Mouse (Mus musculus) heart, embryonic 10.5 days (tissue): Measurements from ENCODE around the gene Cog1. TPM values are rescaled to one million over a fixed set of nuclear protein-coding genes. Genes with fewer than 3 reads are reported as not detected.

Experiments used
- DNase-seq: peaks from one replicate; pipeline ENCODE4 v3.0.0-alpha.2; 2017; ENCODE audit warnings: low spot score
- H3K27ac ChIP-seq: fragments of 300-500 bp; sonication (generic); 2 replicates; pipeline ENCODE4 v1.5.1; 2016; ENCODE audit warnings: mild to moderate bottlenecking
- H3K27me3 ChIP-seq: fragments of 300-500 bp; sonication (generic); 2 replicates; pipeline ENCODE4 v1.6.1; 2016; ENCODE audit warnings: mild to moderate bottlenecking; ENCODE audit not compliant: poor library complexity, insufficient read depth, severe bottlenecking
- H3K36me3 ChIP-seq: fragments of 300-500 bp; sonication (generic); 2 replicates; pipeline ENCODE4 v1.6.1; 2016; ENCODE audit warnings: mild to moderate bottlenecking, moderate library complexity
- H3K4me1 ChIP-seq: fragments of 300-500 bp; sonication (generic); 2 replicates; pipeline ENCODE4 v1.6.1; 2016; ENCODE audit warnings: mild to moderate bottlenecking
- H3K4me3 ChIP-seq: fragments of 300-500 bp; sonication (generic); 2 replicates; pipeline ENCODE4 v1.5.1; 2016; ENCODE audit warnings: mild to moderate bottlenecking, moderate library complexity
- H3K9me3 ChIP-seq: fragments of 300-500 bp; sonication (generic); 2 replicates; pipeline ENCODE4 v1.6.1; 2016; ENCODE audit warnings: mild to moderate bottlenecking, moderate library complexity
- WGBS: fragments of 180-500 bp; shearing (Covaris S2); methylation state at CpG from one replicate; pipeline ENCODE4 v1.1.7; 2016; 5-methylcytosine and 5-hydroxymethylcytosine counted together
- polyA plus RNA-seq: library from polyadenylated mRNA; unstranded; fragments of >200 nt; fragmentation: Nextera tagmentation; extraction: Ambion mirVana; gene quantifications from 2 replicates; pipeline ENCODE4 v1.2.1, GENCODE M21; 2016

Cog1 gene
- polyA plus RNA-seq, 1 experiment from 2014 or later, result 23.2 TPM

- no peak for DNase-seq
- H3K4me1 ChIP-seq, result peaks cover 16% of the 10 kb centered on the region
- WGBS, result 85% methylated on average over 3 of the region's 3 CpGs
- no peaks in the 10 kb centered on the region for H3K9me3 ChIP-seq
- no peaks in the 10 kb centered on the region; the same call in 1 of the 2 replicates for H3K27me3 ChIP-seq
- 0 out of 2 replicates have a peak, but pooled peaks cover 3% of the 10 kb centered on the region for H3K36me3 ChIP-seq
- H3K27ac ChIP-seq, result no peak overlapping the region
- H3K4me3 ChIP-seq, result no peak overlapping the region
Measured at GRCm38 (mm10) chr11:113645181-113645580, 3.8 kb upstream of the Cog1 start.

GRCm38 (mm10) chr11:113648152-113648551, 817 bp upstream of the Cog1 start:
- Histone ChIP-seq H3K27ac (peak overlapping the region; percentile 37), H3K9me3 (no peaks in the 10 kb centered on the region), H3K27me3 (no peaks in the 10 kb centered on the region; the same call in 1 of the 2 replicates), H3K4me3 (no peak overlapping the region; the same call in 1 of the 2 replicates), H3K4me1 (peaks cover 27% of the 10 kb centered on the region), H3K36me3 (peaks cover 20% of the 10 kb centered on the region)
- DNase-seq, result peak; percentile 89
- WGBS, result 4% methylated on average over 15 of the region's 15 CpGs

- Histone ChIP-seq H3K9me3 (no peaks in the 10 kb centered on the region), H3K4me3 (peak within 1 kb of the TSS; percentile 93), H3K4me1 (peaks cover 27% of the 10 kb centered on the region), H3K27ac (peak within 1 kb of the TSS; percentile 99), H3K36me3 (peaks cover 34% of the 10 kb centered on the region), H3K27me3 (no peaks in the 10 kb centered on the region; the same call in 1 of the 2 replicates)
- 0% methylated on average over 85 of the region's 91 CpGs for WGBS
- peak; percentile 88 for DNase-seq
Measured at GRCm38 (mm10) chr11:113649353-113650210, 613 bp downstream of the Cog1 start, which contains the start of gene Slc39a11. Gene Slc39a11, minus strand, starts transcription at chr11:113650079.

- Histone ChIP-seq H3K36me3 (peaks cover 50% of the 10 kb centered on the region), H3K27ac (no peak overlapping the region), H3K27me3 (no peaks in the 10 kb centered on the region; the same call in 1 of the 2 replicates), H3K4me3 (no peak overlapping the region), H3K4me1 (peaks cover 29% of the 10 kb centered on the region), H3K9me3 (no peaks in the 10 kb centered on the region)
- WGBS, result 66% methylated on average over 22 of the region's 22 CpGs
- DNase-seq, result no peak
Measured at GRCm38 (mm10) chr11:113651206-113651906, 2.4 kb downstream of the Cog1 start.

GRCm38 (mm10) chr11:113651907-113652273, 2.9 kb downstream of the Cog1 start:
- Histone ChIP-seq H3K9me3 (no peaks in the 10 kb centered on the region), H3K27me3 (no peaks in the 10 kb centered on the region; the same call in 1 of the 2 replicates), H3K36me3 (peaks cover 55% of the 10 kb centered on the region), H3K4me1 (peaks cover 31% of the 10 kb centered on the region), H3K4me3 (no peak overlapping the region), H3K27ac (no peak overlapping the region)
- 49% methylated on average over 8 of the region's 8 CpGs for WGBS
- DNase-seq, result no peak

GRCm38 (mm10) chr11:113652516-113652915, 3.5 kb downstream of the Cog1 start:
- no peak overlapping the region for H3K4me3 ChIP-seq
- no peak for DNase-seq
- no peaks in the 10 kb centered on the region for H3K9me3 ChIP-seq
- H3K4me1 ChIP-seq, result peaks cover 31% of the 10 kb centered on the region
- peaks cover 61% of the 10 kb centered on the region for H3K36me3 ChIP-seq
- WGBS, result 90% methylated on average over 6 of the region's 6 CpGs
- no peak overlapping the region for H3K27ac ChIP-seq
- no peaks in the 10 kb centered on the region for H3K27me3 ChIP-seq

- Histone ChIP-seq H3K27ac (no peak overlapping the region), H3K9me3 (no peaks in the 10 kb centered on the region), H3K4me3 (no peak overlapping the region), H3K27me3 (no peaks in the 10 kb centered on the region), H3K4me1 (peaks cover 18% of the 10 kb centered on the region), H3K36me3 (peaks cover 77% of the 10 kb centered on the region)
- DNase-seq, result no peak
- WGBS, result 92% methylated on average over 15 of the region's 15 CpGs
Measured at GRCm38 (mm10) chr11:113654105-113654504, 5.1 kb downstream of the Cog1 start.

- WGBS, result 85% methylated on average over 18 of the region's 18 CpGs
- H3K36me3 ChIP-seq, result peaks cover 83% of the 10 kb centered on the region
- H3K27ac ChIP-seq, result no peak overlapping the region
- no peak overlapping the region for H3K4me3 ChIP-seq
- no peak for DNase-seq
- no peaks in the 10 kb centered on the region for H3K27me3 ChIP-seq
- H3K9me3 ChIP-seq, result no peaks in the 10 kb centered on the region
- peaks cover 16% of the 10 kb centered on the region for H3K4me1 ChIP-seq
Measured at GRCm38 (mm10) chr11:113654561-113655270, 5.7 kb downstream of the Cog1 start.

- peaks cover 9% of the 10 kb centered on the region for H3K4me1 ChIP-seq
- H3K27ac ChIP-seq, result no peak overlapping the region
- 93% methylated on average over 8 of the region's 8 CpGs for WGBS
- no peak overlapping the region for H3K4me3 ChIP-seq
- no peak for DNase-seq
- H3K9me3 ChIP-seq, result no peaks in the 10 kb centered on the region
- H3K36me3 ChIP-seq, result peaks cover 100% of the 10 kb centered on the region
- H3K27me3 ChIP-seq, result no peaks in the 10 kb centered on the region
Measured at GRCm38 (mm10) chr11:113656511-113656932, 7.6 kb downstream of the Cog1 start.

- Histone ChIP-seq H3K9me3 (no peaks in the 10 kb centered on the region), H3K4me3 (no peak overlapping the region), H3K27me3 (no peaks in the 10 kb centered on the region), H3K36me3 (peaks cover 100% of the 10 kb centered on the region), H3K27ac (no peak overlapping the region), H3K4me1 (peaks cover 4% of the 10 kb centered on the region; the same call in 1 of the 2 replicates)
- WGBS, result 74% methylated on average over 4 of the region's 4 CpGs
- no peak for DNase-seq
Measured at GRCm38 (mm10) chr11:113657221-113657620, 8.3 kb downstream of the Cog1 start.

GRCm38 (mm10) chr11:113658319-113658718, 9.3 kb downstream of the Cog1 start:
- H3K27ac ChIP-seq, result no peak overlapping the region
- no peak overlapping the region for H3K4me3 ChIP-seq
- H3K4me1 ChIP-seq, result peaks cover 4% of the 10 kb centered on the region; the same call in 1 of the 2 replicates
- peaks cover 99% of the 10 kb centered on the region for H3K36me3 ChIP-seq
- H3K27me3 ChIP-seq, result no peaks in the 10 kb centered on the region
- DNase-seq, result no peak
- no peaks in the 10 kb centered on the region for H3K9me3 ChIP-seq
- 91% methylated on average over 8 of the region's 8 CpGs for WGBS

GRCm38 (mm10) chr11:113658763-113659162, 9.8 kb downstream of the Cog1 start:
- Histone ChIP-seq H3K4me3 (no peak overlapping the region), H3K9me3 (no peaks in the 10 kb centered on the region), H3K4me1 (peaks cover 4% of the 10 kb centered on the region; the same call in 1 of the 2 replicates), H3K27me3 (no peaks in the 10 kb centered on the region), H3K36me3 (peaks cover 99% of the 10 kb centered on the region), H3K27ac (no peak overlapping the region)
- no peak for DNase-seq
- 87% methylated on average over 4 of the region's 4 CpGs for WGBS
